Mouse (Mus musculus) kidney, postnatal 0 days (tissue): Measurements from ENCODE around the gene Alg5. TPM values are rescaled to one million over a fixed set of nuclear protein-coding genes. Genes with fewer than 3 reads are reported as not detected.
A peak's percentile ranks its signal among the peaks of the same experiment; 100 is the strongest.

Experiments
- ATAC-seq: fragments of 200-750 bp; cut with Nextera tagmentation; replicated peaks from 2 replicates; pipeline ENCODE4 v1.8.0; 2017; ENCODE audit warnings: low read depth, moderate number of reproducible peaks, moderate TSS enrichment, moderate library complexity; ENCODE audit not compliant: low FRiP score
- DNase-seq: peaks from one replicate; pipeline ENCODE4 v3.0.0-alpha.2; 2016; ENCODE audit warnings: low spot score
- H3K27ac ChIP-seq: fragments of 300-500 bp; sonication (generic); 2 replicates; pipeline ENCODE4 v1.5.1; 2014; ENCODE audit warnings: mild to moderate bottlenecking
- H3K27me3 ChIP-seq: fragments of 300-500 bp; sonication (generic); 2 replicates; pipeline ENCODE4 v1.6.1; 2014; ENCODE audit warnings: low read length, mixed read lengths; ENCODE audit not compliant: insufficient read depth
- H3K36me3 ChIP-seq: fragments of 300-500 bp; sonication (generic); 2 replicates; pipeline ENCODE4 v1.6.1; 2014; ENCODE audit warnings: low read length, mixed read lengths; ENCODE audit not compliant: insufficient read depth
- H3K4me1 ChIP-seq: fragments of 300-500 bp; sonication (generic); replicated peaks from 2 replicates; pipeline ENCODE4 v1.6.1; 2014; ENCODE audit warnings: antibody characterized with exemption, low read length, mixed read lengths; ENCODE audit not compliant: insufficient read depth
- H3K4me2 ChIP-seq: fragments of 300-500 bp; sonication (generic); 2 replicates; pipeline ENCODE4 v1.6.1; 2014; ENCODE audit warnings: mild to moderate bottlenecking, low read length, moderate library complexity, mixed read lengths
- H3K4me3 ChIP-seq: fragments of 300-500 bp; sonication (generic); replicated peaks from 2 replicates; pipeline ENCODE4 v1.5.1; 2014; ENCODE audit warnings: low read depth, low read length
- H3K9ac ChIP-seq: fragments of 300-500 bp; sonication (generic); 2 replicates; pipeline ENCODE4 v1.6.1; 2014; ENCODE audit warnings: low read depth, low read length
- H3K9me3 ChIP-seq: fragments of 300-500 bp; sonication (generic); replicated peaks from 2 replicates; pipeline ENCODE4 v1.6.1; 2016; ENCODE audit warnings: low read length, inconsistent platforms, mixed read lengths
- CTCF ChIP-seq: IDR thresholded peaks from 2 replicates; pipeline ENCODE4 v1.5.1; 2016; ENCODE audit warnings: antibody characterized with exemption, low read depth, mild to moderate bottlenecking, moderate library complexity
- WGBS: fragments of 180-500 bp; shearing (Covaris S2); extraction: QIAGEN DNeasy Blood & Tissue Kit; methylation state at CpG from one replicate; pipeline ENCODE4 v1.1.7; 2014; 5-methylcytosine and 5-hydroxymethylcytosine counted together
- polyA plus RNA-seq: library from polyadenylated mRNA; unstranded; fragments of >200 nt; fragmentation: Nextera tagmentation; extraction: Ambion mirVana; gene quantifications from 2 replicates; pipeline ENCODE4 v1.2.1, GENCODE M21; 2015

Gene Alg5
- polyA plus RNA-seq, 1 experiment from 2014 or later: 80.1 TPM

DNA sequence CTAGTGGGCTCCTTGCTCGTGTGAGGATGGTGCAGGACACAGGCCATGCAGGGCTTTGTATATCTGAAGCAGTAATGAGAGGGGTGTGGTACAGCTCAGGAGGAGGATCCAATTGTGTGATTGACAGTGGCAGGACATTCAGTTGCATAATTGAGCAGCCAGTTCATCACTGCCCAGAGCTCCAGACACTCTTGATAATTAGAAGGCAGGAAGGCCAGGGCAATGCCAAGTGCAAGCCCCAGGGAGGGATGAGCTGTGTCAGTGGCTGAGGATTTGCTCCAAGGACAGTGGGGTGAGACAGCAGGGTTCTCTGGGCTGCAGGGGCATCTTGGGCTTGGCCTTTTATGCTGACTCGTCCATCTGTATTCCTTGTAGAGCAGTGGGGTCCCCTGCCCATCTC, 55.3 kb downstream of the Alg5 start:
- no peak overlapping the region for H3K4me2 ChIP-seq
- H3K9me3 ChIP-seq: no peaks in the 10 kb centered on the region
- H3K36me3 ChIP-seq: 0 out of 2 replicates have a peak, but pooled peaks cover 8% of the 10 kb centered on the region
- H3K27ac ChIP-seq: no peak overlapping the region
- DNase-seq (no peak), ATAC-seq (no peak)
- no peak overlapping the region for H3K4me3 ChIP-seq
- no peak for TF ChIP-seq CTCF
- no peaks in the 10 kb centered on the region for H3K4me1 ChIP-seq
- no peak overlapping the region for H3K9ac ChIP-seq
- WGBS: 69% methylated on average over 2 of the region's 2 CpGs
- H3K27me3 ChIP-seq: no peaks in the 10 kb centered on the region

DNA sequence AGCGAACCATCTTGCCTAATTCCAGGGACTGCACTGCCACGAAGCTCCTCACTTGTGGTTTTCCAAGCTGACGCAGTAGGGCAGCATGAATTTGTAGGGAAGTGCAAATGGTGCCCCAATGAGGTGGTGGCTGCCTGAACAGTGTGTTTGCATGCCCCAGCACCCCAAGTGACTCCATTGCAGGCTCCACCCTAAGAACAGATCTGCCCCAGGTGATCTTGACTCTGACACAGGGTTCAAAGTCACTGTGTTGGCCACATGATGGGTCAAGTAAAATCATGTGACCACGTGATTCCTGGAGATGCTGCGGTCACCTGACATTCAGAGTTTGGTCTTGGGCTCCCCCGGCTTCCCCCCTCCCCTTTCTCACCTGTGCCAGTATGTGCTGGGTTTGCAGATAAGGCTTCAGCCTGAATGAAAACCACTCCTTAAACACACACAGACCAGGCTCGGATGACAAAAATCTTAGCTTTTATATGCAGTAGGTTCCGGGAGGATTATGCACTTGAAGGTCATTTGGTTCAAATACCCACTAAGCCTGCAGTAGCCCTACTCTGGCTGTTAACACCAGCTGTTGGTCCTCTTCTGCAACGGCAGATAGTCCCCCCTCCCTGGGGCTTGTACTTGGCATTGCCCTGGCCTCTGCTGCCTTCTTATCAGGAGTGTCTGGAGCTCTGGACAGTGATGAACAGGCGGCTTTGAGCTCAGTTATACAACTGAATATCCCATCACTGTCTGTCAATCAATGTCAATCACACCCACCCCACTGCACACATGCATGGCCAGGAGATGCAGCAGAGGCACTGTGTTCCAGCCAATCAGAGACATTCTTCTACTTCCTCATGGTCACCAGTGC, 56.7 kb downstream of the Alg5 start:
- H3K27me3 ChIP-seq: no peaks in the 10 kb centered on the region
- TF ChIP-seq CTCF: no peak
- WGBS: 75% methylated on average over 10 of the region's 10 CpGs
- DNase-seq (no peak), ATAC-seq (no peak)
- no peaks in the 10 kb centered on the region for H3K4me1 ChIP-seq
- no peak overlapping the region for H3K9ac ChIP-seq
- no peak overlapping the region for H3K27ac ChIP-seq
- no peaks in the 10 kb centered on the region for H3K9me3 ChIP-seq
- H3K4me3 ChIP-seq: no peak overlapping the region
- 0 out of 2 replicates have a peak, but pooled peaks cover 8% of the 10 kb centered on the region for H3K36me3 ChIP-seq
- no peak overlapping the region for H3K4me2 ChIP-seq

DNA sequence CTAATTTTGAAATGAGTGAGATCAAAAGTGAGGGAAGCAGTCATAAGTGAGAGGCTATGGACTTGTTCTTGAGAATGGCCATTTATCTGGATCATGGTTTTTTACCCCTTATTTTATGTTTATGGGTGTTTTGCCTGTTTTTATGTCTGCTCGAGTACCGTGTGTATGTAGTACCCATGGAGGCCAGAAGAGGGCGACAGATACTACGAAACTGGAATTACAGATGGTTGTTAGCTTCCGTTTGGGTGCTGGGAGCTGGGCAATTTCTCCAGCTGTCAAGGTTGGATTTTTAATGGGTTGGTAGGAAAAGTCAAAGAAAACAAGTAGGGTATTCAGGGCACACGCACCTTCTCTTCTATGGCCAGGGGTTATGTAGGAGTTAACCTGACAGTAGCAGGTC, 58.4 kb downstream of the Alg5 start:
- no peak overlapping the region for H3K4me2 ChIP-seq
- ATAC-seq (no peak), DNase-seq (no peak)
- TF ChIP-seq CTCF: peak; percentile 45
- no peaks in the 10 kb centered on the region for H3K9me3 ChIP-seq
- H3K36me3 ChIP-seq: 0 out of 2 replicates have a peak, but pooled peaks cover 8% of the 10 kb centered on the region
- 88% methylated on average over 6 of the region's 6 CpGs for WGBS
- no peaks in the 10 kb centered on the region for H3K27me3 ChIP-seq
- H3K4me1 ChIP-seq: no peaks in the 10 kb centered on the region
- no peak overlapping the region for H3K4me3 ChIP-seq
- H3K27ac ChIP-seq: no peak overlapping the region
- no peak overlapping the region for H3K9ac ChIP-seq

DNA sequence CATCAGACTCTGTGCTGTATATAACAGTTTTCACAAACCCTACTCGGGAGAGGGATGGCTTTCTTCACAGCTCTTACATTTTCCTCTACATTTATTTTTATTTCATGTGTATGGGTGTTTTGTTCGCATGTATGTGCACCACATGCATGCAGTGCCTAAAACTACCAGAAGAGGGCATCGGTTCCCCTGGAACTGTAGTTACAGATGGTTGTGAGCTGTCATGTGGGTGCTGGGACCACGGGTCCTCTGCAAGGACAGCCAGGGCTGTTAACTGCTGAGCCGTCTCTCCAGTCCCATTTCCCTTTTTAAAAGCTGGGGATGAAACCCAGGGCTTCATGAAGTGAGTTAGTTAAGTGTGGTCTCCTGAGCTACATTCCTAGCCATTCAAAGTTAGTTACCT, 60.0 kb downstream of the Alg5 start:
- Histone ChIP-seq H3K4me1 (no peaks in the 10 kb centered on the region), H3K36me3 (0 out of 2 replicates have a peak, but pooled peaks cover 4% of the 10 kb centered on the region), H3K9me3 (no peaks in the 10 kb centered on the region), H3K27ac (no peak overlapping the region), H3K4me3 (no peak overlapping the region), H3K27me3 (no peaks in the 10 kb centered on the region), H3K9ac (no peak overlapping the region), H3K4me2 (no peak overlapping the region)
- WGBS: 91% methylated on average over 5 of the region's 5 CpGs
- ATAC-seq (no peak), DNase-seq (no peak)
- peak; percentile 29; the same call in 1 of the 2 replicates for TF ChIP-seq CTCF

DNA sequence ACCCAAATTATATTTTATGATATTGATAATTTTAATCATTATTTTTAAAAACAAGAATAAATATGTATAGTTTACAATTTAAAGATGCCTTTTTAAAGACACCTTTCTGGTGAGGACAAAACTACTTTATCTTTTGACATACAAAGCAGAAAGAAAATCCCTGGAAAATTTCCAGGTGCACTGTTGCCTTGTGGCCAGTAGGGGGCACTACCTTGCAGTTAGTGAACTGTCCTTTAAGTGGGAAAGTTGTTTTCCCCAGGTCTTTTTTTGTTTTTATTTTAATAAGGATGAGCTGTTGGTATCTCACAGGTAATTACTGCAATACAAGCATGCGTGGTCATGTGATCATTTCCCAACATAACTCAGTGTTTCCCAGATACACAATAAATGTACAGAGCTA, 60.5 kb downstream of the Alg5 start:
- H3K4me1 ChIP-seq: no peaks in the 10 kb centered on the region
- no peak for ATAC-seq
- H3K36me3 ChIP-seq: 0 out of 2 replicates have a peak, but pooled peaks cover 4% of the 10 kb centered on the region
- 94% methylated on average over 1 of the region's 1 CpGs for WGBS
- TF ChIP-seq CTCF: peak; percentile 47
- H3K27me3 ChIP-seq: no peaks in the 10 kb centered on the region
- no peak for DNase-seq
- no peak overlapping the region for H3K4me2 ChIP-seq
- no peak overlapping the region for H3K4me3 ChIP-seq
- H3K9me3 ChIP-seq: no peaks in the 10 kb centered on the region
- H3K9ac ChIP-seq: no peak overlapping the region
- H3K27ac ChIP-seq: no peak overlapping the region

DNA sequence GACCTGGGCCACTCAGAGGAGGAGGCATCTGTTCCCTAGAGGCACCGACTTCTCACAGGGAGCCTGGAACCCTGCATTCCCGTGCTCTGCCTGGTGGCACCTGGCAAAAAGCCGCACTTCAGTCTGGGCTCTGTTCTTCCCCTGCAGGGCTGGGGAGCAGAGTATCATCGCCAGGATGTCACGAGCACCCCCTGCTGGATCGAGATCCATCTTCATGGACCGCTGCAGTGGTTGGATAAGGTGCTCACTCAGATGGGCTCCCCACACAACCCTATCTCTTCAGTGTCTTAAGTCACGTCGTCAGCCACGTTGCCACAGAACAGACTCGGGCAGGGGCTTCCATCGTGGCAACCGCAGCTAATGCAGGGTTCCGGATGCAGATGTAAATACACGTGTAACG, 61.9 kb downstream of the Alg5 start:
- H3K9ac ChIP-seq: no peak overlapping the region
- DNase-seq (peak; percentile 59), ATAC-seq (no peak; the same call in 1 of the 2 replicates)
- 49% methylated on average over 16 of the region's 16 CpGs for WGBS
- H3K4me1 ChIP-seq: no peaks in the 10 kb centered on the region
- H3K4me3 ChIP-seq: no peak overlapping the region
- no peaks in the 10 kb centered on the region for H3K9me3 ChIP-seq
- TF ChIP-seq CTCF: peak; percentile 67
- H3K27me3 ChIP-seq: no peaks in the 10 kb centered on the region
- H3K27ac ChIP-seq: no peak overlapping the region
- H3K36me3 ChIP-seq: 0 out of 2 replicates have a peak, but pooled peaks cover 4% of the 10 kb centered on the region
- no peak overlapping the region for H3K4me2 ChIP-seq

Other genes starting within 250 kb of the Alg5 start
- 69.0 and 73.9 TPM in 2 replicates for gene Supt20, start 42.7 kb upstream of the Alg5 start, polyA plus RNA-seq
- 0.43 and 0.45 TPM in 2 replicates for gene Gm21958, start 21.2 kb upstream of the Alg5 start, polyA plus RNA-seq
- gene Exosc8, start 146 bp upstream of the Alg5 start, polyA plus RNA-seq: 80.5 TPM in 2 replicates
- gene Smad9, start 20.0 kb downstream of the Alg5 start, polyA plus RNA-seq: 0.68 and 0.87 TPM in 2 replicates
- gene Rfxap, start 72.3 kb downstream of the Alg5 start, polyA plus RNA-seq: 32.5 and 37.9 TPM in 2 replicates
- gene Sertm1, start 180.3 kb downstream of the Alg5 start, polyA plus RNA-seq: not detected in 2 replicates